Mouse (Mus musculus): ENCODE measurements around the gene 4933415A04Rik. TPM values are rescaled to one million over a fixed set of nuclear protein-coding genes. Genes with fewer than 3 reads are reported as not detected.
A peak's percentile ranks its signal among the peaks of the same experiment; 100 is the strongest.

The 4933415A04Rik gene
- under 1 TPM; 0.43 to 0.48 TPM for total RNA-seq (2021)
- long read RNA-seq, experiment 1: 0 reads
- long read RNA-seq, experiment 2: 0 reads

DNA sequence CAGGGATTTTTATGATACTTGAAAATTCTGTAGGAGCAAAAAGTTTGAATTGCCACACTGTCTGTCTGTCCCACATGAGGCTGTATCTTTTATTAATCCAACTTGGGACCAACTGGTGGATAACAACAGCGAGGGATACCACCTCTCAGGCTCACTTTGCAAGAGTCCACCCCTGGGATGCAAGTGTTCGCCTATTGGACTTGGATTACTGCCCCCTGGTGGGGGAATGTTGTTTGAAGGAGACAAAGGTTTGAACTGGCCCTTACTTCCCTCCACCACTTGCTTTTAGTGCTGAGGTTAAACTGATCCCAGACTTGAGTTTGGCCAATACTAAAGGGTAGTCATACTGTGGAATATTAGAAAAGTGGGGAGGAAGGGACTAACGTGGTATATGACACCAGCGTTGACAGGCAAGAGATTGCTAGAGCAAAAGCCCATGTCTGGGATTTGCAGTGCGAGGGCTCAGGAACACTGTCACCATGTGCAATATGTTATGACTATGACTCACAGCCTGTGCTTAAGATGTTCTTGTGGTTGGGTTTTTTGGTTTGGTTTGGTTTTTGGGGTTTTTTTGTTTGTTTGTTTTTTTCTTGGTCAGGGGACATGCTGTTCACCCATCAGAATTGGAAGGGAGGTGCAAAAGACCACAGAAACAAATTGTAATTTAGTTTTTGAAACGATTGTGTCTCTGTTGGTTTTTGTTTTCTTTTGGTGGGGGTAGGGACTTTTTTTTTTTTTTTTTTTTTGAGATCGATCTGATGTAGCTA is at the start of gene 4933415A04Rik:
Gene 4933415A04Rik, plus strand, starts transcription at position 717 of the 767 bp plus-strand sequence.
- peak; percentile 68 to 73 for DNase-seq (ENCODE audit: low spot score in 2 of 2)

- no peak for DNase-seq (ENCODE audit: low spot score in 2 of 2)
Observed at GRCm38 (mm10) chr11:43537074-43537473, 49.8 kb upstream of the 4933415A04Rik start.

DNA sequence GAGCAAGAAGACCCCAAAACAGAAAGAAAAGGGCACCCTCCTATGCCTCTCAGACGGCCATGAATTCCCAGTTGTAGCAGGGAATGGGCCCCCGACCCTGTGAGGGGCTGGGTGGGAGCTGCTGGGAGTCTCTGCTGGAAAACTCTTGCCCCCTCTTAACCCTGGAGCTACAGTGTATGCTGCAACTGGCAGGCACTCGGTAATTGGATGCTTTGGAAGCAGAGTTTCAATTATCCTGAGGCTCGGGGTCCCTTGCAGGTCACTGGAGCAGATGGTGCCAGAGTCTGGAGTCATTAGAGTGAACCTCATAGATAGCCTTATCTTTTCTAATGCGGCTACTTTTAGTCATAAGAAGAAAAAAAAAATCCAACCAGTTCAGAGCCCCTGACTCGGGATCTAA is 47.0 kb upstream of the 4933415A04Rik start:
- DNase-seq (ENCODE audit: low spot score in 2 of 2): no peak

- no peak for DNase-seq (ENCODE audit: low spot score in 2 of 2)
Observed at GRCm38 (mm10) chr11:43543711-43544466, 43.0 kb upstream of the 4933415A04Rik start.

GRCm38 (mm10) chr11:43544819-43545218 is 42.0 kb upstream of the 4933415A04Rik start:
- no peak for DNase-seq (ENCODE audit: low spot score in 2 of 2)

GRCm38 (mm10) chr11:43545873-43546475 is 40.9 kb upstream of the 4933415A04Rik start:
- no peak for DNase-seq (ENCODE audit: low spot score in 2 of 2)

DNA sequence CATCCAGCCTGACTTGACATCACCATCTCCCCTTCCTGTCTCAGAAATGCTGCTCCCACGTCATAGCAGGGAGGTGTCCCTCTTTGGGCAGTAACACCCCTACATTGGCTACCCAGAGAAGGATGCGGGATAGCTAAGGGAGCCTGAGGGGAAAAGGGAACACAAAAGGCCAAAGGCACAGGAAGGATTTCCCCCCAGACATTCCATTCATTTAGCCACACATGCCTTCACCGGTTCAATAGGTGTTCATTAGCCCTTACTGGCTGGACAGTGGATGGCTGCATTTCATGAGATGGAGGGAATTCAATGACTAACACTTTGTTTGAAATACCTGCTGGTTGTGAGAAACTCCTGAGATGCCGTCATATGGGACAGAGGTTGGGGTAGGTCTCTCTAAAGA is 40.2 kb upstream of the 4933415A04Rik start:
- no peak for DNase-seq (ENCODE audit: low spot score in 2 of 2)

- peak in 1 of 2 experiments; percentile 46 for DNase-seq (ENCODE audit: low spot score in 2 of 2)
Observed at GRCm38 (mm10) chr11:43548148-43548547, 38.7 kb upstream of the 4933415A04Rik start.

DNA sequence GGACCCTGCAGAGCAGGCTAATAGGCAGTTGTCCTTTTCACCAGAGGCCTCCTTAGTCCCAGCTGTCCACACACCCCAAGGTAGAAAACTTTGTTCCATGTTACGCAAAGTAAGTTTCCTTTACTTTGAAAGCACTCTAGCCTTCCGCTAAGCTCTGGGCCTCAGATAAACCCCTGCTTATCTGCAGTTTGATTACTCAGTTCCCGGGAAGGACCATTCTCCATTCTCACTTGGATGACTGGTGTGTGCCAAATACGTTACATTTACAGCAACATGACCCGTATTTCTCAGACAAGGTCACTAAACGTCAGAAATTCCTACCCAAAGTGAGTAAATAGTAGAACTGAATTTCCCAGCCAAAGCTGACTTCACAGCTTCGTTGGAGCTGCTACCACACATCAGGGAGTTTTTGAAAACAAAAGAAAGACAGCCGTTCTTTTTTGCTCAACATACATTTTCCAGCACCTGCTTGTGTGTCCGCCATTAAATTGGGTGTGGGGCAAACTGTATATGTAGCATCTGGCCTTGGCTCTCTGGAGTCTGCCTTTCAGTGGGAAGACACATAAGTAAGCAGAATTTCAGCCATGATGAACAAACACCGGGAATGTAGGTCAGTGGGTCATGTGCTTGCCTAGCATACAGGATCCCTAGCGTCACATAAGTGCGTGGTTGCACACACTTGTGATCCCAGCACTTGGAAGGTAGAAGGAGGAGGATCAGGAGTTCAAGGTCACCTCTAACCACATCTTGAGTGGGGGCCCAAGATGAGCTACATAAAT is 38.0 kb upstream of the 4933415A04Rik start:
- DNase-seq (ENCODE audit: low spot score in 2 of 2): no peak

GRCm38 (mm10) chr11:43549701-43550100 is 37.1 kb upstream of the 4933415A04Rik start:
- DNase-seq (ENCODE audit: low spot score in 2 of 2): peak in 1 of 2 experiments; percentile 35

DNA sequence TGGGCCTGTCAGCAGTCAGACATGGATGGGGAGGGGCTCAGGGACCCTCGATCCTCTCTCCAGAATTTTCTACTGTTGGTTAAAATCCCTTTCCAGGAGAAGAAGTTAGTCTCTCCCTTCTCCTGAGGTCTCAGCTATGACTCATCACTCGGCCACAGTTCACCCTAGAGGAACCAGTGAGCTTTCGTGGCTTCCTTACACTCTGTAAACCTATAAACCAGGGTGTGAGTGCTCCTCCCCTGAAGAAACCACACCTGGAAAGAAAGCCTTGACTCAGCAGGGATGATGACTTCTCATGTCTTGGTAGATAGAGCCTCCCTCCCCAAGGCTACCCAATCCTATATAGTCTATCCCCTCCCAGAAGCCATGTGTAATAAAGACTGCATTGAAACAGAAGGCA is 35.1 kb upstream of the 4933415A04Rik start:
- DNase-seq (ENCODE audit: low spot score in 2 of 2): no peak

DNA sequence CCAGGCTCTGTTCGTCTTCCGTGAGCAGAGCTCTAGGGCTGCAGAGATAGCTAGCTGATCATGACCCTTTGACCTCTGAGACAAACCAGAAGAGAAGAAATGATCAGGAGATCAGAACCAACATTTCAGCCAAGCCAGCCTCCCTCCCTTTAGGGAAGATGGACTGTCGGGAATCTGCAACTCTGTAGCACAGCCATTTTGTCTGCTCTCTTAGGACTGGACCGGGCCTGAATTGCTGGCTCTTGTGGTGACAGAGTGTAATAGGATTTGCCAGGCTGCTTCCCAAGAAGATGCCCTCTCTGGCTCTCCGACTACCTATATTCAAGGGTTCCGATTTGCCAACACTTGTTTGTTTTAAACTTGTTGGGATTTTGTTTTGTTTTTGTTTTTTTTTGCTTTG is 34.2 kb upstream of the 4933415A04Rik start:
- DNase-seq (ENCODE audit: low spot score in 2 of 2): no peak

- no peak for DNase-seq (ENCODE audit: low spot score in 2 of 2)
Observed at GRCm38 (mm10) chr11:43556538-43556937, 30.3 kb upstream of the 4933415A04Rik start.

DNA sequence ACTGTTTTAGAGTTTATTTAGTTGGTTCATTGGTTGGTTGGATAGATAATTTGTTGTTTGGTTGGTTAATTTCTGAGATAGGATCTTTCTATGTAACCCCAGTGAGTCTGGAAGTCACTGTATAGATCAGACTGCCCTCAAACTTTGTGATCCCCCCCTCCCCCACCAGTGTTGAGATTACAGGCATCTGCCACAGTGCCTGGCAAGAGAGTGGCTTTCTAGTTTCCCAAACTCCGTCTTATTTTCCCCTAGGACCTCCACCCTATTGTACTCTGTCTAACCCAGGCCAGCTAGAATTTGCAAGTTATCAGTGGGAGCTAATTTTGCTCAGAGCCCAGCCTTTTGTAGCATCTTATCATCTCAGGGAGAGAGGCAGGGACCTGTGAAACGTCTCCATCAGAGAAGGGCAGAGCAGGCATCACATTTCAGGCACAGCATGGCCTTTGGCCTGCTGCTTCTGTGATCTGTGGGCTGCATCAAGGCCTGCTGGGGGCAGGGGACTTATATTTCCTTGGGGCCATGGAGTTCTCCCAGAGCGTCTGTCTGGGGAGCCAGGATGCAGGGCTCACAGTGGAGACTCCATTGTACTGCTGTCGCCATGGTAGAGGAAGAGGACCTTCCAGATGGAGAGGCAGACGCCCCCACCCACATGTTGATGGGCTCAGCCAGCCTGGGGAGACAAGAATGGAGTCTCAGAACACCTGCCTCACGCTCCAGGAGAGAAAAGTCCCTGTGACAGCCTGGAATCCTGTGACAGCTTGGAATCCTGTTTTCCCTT is 27.1 kb upstream of the 4933415A04Rik start:
- no peak for DNase-seq (ENCODE audit: low spot score in 2 of 2)

GRCm38 (mm10) chr11:43563654-43564244 is 23.1 kb upstream of the 4933415A04Rik start:
- no peak for DNase-seq (ENCODE audit: low spot score in 2 of 2)

DNA sequence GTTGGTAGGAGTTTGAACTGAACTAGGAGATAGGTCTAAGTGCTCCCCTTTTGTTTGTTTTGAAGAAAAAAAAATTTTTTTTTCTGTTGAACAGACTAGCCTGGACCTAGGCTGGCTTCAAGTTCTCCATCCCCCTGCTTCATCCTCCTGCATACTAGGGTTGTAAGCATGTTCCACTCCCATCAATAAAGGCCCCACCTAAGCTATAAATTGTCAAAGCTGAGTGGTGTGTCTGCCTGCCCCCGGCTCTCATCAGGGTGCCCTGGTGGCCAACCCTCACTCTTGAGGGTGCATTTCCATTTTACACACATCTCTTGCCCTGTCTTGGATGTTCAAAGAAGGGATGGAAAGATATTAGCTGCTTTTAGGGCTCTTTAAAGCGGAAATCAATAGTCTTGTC is 21.4 kb upstream of the 4933415A04Rik start:
- no peak for DNase-seq (ENCODE audit: low spot score in 2 of 2)

GRCm38 (mm10) chr11:43565852-43566251 is 21.0 kb upstream of the 4933415A04Rik start:
- DNase-seq (ENCODE audit: low spot score in 2 of 2): no peak

DNA sequence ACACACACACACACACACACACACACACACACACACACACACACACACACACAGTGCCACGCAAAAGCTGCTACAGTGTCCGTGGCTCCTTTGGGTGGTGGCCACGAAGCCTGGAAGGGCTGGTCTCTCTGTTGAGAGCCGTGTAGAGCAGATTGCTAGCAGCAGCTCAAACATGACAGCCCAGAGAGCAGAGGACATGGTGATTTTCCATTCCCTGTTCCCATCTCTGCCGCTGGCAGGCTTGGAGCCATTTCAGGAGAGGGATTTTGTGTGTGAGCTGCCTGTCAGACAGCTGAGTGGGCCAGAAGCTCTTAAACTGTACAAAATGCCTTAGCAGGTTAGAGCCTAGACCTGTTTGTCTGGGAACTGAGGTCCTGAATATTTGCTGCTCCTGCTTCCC is 20.1 kb upstream of the 4933415A04Rik start:
- no peak for DNase-seq (ENCODE audit: low spot score in 2 of 2)

DNA sequence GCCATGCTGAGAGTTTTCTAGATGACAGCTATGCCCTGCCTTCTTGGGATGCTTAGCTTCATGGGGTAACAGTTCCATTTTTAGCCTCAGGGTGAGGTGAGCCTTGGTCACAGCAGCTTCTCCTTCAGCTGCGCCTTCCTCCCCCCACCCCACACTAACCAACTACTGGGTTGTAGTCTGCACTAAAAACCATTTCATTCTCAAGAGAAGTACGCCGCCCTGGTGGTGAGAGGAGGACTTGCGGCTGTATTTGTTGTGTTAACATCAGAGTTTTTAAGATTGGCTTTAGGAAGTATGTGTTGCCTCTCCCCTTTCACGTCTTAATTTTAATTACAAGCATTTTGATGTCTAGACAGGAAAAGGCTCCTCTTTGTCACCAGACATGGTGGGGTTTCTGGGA is 18.6 kb upstream of the 4933415A04Rik start:
- DNase-seq (ENCODE audit: low spot score in 2 of 2): peak in 1 of 2 experiments; percentile 50

DNA sequence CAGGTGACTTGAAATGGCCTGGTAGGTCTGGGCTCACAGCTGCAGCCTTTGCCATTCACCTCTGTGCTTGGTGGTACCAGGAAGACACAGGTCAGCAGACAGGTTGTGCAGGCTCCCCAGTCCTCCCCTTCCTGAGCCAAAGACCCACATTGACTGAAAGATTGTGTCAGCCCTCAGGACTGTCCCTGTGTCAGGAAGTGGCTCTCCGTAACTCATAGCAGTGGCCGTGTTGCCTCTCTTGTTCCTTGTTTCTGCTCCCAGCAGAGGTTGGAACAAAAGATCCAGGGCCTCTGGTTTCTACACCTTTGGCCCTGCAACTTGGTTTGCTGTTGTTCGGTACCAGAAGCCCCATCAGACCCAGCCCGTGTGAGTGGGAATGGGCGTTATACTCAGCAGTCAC is 17.7 kb upstream of the 4933415A04Rik start:
- no peak for DNase-seq (ENCODE audit: low spot score in 2 of 2)
